Mouse (Mus musculus) stomach, postnatal 0 days (tissue): ENCODE measurements at regions not wholly inside any gene's neighbourhood (a gene's known extent, or its start where the extent isn't known, plus 50 kb on each side); places are given as distances from the start of the nearest gene placed in this dataset.

Source experiments
- CTCF ChIP-seq: IDR thresholded peaks from 2 replicates; pipeline ENCODE4 v1.5.1; 2016; ENCODE audit warnings: antibody characterized with exemption, low read depth, mild to moderate bottlenecking, moderate library complexity
- EP300 ChIP-seq: optimal IDR thresholded peaks from 2 replicates; pipeline ENCODE3; 2016; ENCODE audit warnings: antibody characterized with exemption

- TF ChIP-seq CTCF = no peak
- TF ChIP-seq EP300 = no peak
These were observed 160.6 kb downstream of the Gm19935 start for GRCm38 (mm10) chr8:90656436-90657090.
